Mouse (Mus musculus): Measurements from ENCODE around the gene Nedd4. TPM values are rescaled to one million over a fixed set of nuclear protein-coding genes. Genes with fewer than 3 reads are reported as not detected.

The Nedd4 gene
- total RNA-seq, 2 experiments from 2014 or later, result 469 to 580 TPM

GRCm38 (mm10) chr9:72795243-72795642 lies 133.1 kb downstream of the Nedd4 start:
- no peak for DNase-seq

DNA sequence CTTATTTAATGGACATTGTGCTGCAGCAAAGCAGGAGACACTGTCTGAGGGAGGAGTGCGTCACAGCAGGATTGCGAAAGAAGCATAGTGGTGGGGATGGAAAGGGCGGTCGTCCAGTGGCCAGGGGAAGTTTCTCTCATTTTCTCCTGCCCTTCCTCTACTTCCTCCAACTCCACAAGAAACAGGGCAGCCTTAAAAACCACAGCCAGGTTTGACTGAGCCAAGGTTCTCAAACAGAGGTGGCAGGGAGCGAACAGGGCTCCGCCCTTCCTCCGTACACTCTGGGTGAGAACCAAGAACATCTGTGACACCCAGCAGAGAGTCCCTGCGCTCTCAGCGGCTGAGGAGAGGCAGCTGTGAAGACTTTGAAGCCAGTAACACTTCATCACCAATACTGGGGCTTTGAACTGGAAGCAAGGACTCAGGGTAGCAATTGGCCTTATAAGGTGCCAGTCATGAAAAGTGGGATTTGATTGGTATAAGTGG lies 135.0 kb downstream of the Nedd4 start:
- peak; percentile 33 for DNase-seq

Other genes with a start within 250 kb of the Nedd4 start
- gene Mns1, start 224.3 kb upstream of the Nedd4 start, total RNA-seq (2021), result 1 to 10 TPM; 3.7 to 3.8 TPM
- 10 to 100 TPM in 1 of 2 experiments, 1 to 10 TPM in 1; 6.5 to 11.1 TPM for gene Tex9, start 170.1 kb upstream of the Nedd4 start, total RNA-seq (2021)
- 10 to 100 TPM; 20.8 to 28.4 TPM for gene Rfx7, start 130.1 kb upstream of the Nedd4 start, total RNA-seq (2021)
- gene Prtg, start 144.5 kb downstream of the Nedd4 start, total RNA-seq (2021), result under 1 TPM; 0.45 to 0.61 TPM

Measured in adrenal gland, postnatal 10 days (tissue).